Mouse (Mus musculus) MN1 (cell line): ENCODE results near the gene Gm9833.

Experiments
- DNase-seq: peaks from one replicate; pipeline ENCODE4 v3.0.0-alpha.2; 2016; ENCODE audit warnings: low spot score

Gm9833 gene

DNA sequence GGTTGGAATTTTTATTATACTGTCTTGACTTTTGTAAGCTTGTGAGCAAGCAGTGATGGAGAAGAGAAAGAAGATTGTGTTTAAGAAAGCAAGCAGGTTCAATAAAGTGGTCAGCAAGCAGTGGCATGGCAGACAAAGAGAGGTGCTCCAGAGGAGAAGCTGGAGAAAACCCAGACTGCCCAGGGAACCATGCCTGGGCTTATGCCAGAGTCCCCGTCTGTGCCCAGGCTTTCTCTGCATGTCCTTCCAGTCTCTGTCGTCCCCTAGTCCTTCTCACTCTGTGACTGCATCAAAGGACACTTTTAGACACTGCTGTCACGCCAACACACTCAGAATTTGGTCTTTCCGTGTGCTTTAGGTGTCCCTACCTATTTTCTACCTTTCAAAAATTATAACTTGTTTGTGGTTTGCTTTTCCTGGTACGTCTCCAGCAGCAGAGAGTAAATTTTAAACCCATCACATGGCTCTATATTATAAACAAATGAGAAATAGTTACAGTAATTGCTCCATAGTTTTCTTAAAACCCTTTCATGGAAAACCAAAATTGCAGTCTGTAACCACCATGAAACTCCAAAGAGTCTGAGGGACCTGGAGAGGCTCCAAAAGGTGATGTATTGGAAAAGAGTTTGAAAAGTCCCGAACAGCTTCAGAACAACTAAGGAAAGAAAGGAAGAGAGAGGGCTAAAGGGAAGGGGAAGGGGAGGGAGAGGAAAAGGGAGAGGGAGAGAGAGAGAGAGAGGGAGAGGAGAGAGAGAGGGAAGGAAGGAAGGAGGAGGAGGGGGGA is 34.2 kb downstream of the Gm9833 start:
- DNase-seq = no peak

DNA sequence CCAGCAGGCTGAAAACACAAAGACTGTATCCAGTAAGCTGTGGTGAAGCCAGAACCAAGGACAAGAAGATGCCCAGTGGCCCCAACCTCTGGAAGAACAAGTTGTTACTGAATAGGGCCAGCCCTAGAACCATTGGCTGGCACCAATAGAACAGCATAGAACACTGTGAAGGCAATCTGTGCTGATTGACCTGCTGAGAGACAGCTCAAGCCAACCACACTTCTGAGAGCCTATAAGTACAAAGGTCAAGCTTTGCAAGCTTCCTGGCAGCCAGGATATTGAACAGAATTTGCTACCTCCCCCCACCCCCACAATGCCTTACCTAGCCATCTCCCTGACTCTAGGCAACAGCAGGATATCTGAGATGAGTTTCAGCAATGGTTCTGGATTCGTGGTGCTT is 35.7 kb downstream of the Gm9833 start:
- DNase-seq = no peak

DNA sequence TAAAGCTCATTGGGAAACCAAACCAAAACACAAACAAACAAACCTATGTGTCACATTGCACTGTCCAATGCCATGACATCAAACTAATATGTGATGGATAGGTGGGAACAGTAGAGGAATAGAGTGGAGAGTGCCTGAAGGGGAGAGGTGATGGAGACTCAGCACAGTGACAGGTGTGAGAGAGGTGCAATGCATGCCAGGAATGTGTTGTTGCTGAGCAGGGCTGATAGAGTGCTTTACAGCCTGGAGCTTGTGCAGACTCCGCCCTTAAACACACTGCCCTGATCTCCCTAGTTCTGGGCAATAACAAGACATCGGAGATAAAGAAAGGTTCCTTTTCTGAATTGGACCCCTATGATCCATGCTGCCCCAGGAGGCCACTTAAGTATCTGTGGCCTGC is 36.2 kb downstream of the Gm9833 start:
- no peak for DNase-seq

DNA sequence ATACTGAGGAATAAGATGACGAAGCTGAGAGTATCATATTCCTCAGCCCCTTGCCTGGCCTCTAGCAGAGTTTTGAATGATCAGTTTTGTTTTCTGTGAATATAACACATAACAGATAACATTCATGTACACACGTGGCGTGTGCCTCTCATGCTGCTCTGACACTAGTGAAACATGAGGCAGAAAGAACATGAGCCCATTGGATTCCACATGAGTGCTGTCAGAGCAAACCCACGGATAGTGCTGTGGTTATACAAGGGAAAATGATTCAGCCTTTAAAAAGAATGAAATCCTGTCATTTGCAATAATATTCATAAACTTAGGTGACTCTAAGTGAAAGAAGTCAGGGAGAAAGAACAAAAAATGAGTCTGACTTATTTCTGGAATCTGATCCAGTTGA is 37.4 kb downstream of the Gm9833 start:
- DNase-seq = no peak

DNA sequence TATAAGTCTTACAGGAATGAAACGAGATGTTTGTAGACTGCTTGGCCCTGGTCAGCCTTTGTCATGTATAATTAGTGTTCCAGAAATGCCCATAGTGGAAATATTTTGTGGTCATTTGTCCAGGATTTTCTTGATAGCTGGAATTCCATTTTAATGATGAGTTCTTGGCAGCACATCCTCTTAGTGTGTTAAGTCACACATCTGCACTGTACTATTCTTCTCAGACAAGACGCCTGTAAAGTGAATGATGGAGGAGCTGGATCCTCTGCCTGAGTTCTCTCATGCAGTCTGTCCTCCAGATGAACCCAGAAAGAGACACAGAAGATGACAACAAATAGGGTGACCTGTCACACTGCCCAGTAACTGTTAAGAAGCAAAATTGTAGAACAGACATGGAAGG is 38.1 kb downstream of the Gm9833 start:
- DNase-seq = no peak

DNA sequence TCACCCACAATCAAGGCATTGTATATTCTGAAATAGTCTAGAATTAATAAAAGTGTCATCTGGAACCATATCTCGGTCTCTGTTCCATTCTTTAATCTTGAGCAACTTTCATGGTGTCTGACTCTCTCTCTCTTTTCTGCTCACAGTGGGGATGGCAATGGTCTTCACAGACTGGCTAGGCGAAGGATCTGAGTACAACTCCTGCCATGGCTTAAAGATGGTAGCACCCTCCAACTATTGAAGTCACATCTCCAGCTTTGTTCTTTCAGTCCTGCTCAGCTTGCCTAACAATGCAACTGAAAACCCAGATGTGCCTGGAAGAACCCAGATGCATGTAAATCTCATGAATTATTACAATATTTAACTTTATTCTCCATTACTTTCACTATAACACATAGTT is 38.6 kb downstream of the Gm9833 start:
- no peak for DNase-seq

DNA sequence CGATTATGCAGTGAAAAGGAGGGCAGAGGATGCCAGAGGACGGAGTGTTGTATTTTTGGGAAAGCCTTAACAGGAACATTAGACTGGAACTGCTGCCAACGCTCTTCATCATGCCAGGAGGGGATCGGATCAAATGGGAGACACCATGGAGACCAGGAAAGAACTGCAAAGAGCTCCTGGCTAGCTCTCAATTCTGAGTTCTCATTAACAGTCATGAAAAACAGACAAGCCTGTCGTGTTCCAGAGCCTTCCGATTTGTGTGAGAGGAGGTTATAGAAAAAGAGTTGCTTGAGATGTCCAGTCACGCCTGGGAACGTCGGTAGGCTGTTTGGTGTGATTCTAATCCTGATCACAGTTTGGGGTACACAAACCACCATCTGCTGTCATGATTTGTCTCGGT is 39.0 kb downstream of the Gm9833 start:
- no peak for DNase-seq

DNA sequence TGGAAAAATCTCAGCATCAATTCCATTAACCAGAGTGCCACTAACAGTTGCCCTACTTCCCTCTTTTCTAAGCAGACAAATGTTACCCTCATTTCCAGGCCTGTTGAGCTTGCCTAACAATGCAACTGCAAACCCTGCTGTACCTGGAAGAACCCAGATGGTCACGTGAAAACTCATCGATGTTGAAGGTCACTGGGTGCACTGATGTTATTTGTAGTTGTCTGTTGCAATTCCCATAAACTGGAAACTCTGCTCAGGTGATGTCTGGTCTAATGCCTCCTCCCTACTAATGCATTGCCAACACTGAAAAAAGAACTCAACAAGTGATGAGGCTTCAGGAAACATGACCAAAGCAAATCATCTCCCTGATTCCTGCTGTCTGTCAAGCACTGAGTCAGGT is 39.6 kb downstream of the Gm9833 start:
- no peak for DNase-seq
